Mouse (Mus musculus) mouse trophoblast stem cell (cell line): ENCODE data around the gene 1810062G17Rik.

Experiments
- in situ Hi-C, 2 experiments: fragments of 300-500 bp; cut with MseI, MboI; formaldehyde crosslinking; loops; 2 replicates in 1 of 2; 3 replicates in 1 of 2; pipeline ENCODE4 v1.15.1; 2025

Gene 1810062G17Rik

GRCm38 (mm10) chr3:36501546-36501945 lies 25.8 kb downstream of the 1810062G17Rik start:
- in situ Hi-C loops: no loop called here

GRCm38 (mm10) chr3:36505306-36505705 lies 29.6 kb downstream of the 1810062G17Rik start:
- in situ Hi-C loops: no loop called here

- in situ Hi-C loops: no loop called here
These were observed 30.3 kb downstream of the 1810062G17Rik start for GRCm38 (mm10) chr3:36505809-36506735.

GRCm38 (mm10) chr3:36511491-36511890 lies 35.8 kb downstream of the 1810062G17Rik start:
- in situ Hi-C loops: no loop called here

- in situ Hi-C loops: no loop called here
These were observed 40.5 kb downstream of the 1810062G17Rik start for GRCm38 (mm10) chr3:36516196-36516595.

- in situ Hi-C loops: no loop called here
These were observed 45.6 kb downstream of the 1810062G17Rik start, which contains the start of gene Gm11549 for GRCm38 (mm10) chr3:36521073-36522060. TSS of gene Gm11549 (minus strand) at chr3:36521813.

GRCm38 (mm10) chr3:36522137-36522536 lies 46.4 kb downstream of the 1810062G17Rik start:
- in situ Hi-C loops: no loop called here

GRCm38 (mm10) chr3:36524466-36524865 lies 48.7 kb downstream of the 1810062G17Rik start:
- in situ Hi-C loops: no loop called here

GRCm38 (mm10) chr3:36530345-36530744 lies 54.6 kb downstream of the 1810062G17Rik start:
- in situ Hi-C loops: no loop called here

- in situ Hi-C loops: no loop called here
These were observed 55.0 kb downstream of the 1810062G17Rik start for GRCm38 (mm10) chr3:36530781-36531180.

- in situ Hi-C loops: no loop called here
These were observed 55.5 kb downstream of the 1810062G17Rik start for GRCm38 (mm10) chr3:36531242-36531641.
